Mouse (Mus musculus): ENCODE results near the gene Slc18a2.
A peak's percentile ranks its signal among the peaks of the same experiment; 100 is the strongest.

The Slc18a2 gene

GRCm38 (mm10) chr19:59260718-59261442 lies at the start of gene Slc18a2:
Gene Slc18a2 (plus strand): TSS chr19:59260896.
- DNase-seq (ENCODE audit: low read depth, low spot score) = no peak

- no peak for DNase-seq (ENCODE audit: low read depth, low spot score)
Observed at GRCm38 (mm10) chr19:59216891-59217290, 43.8 kb upstream of the Slc18a2 start.

GRCm38 (mm10) chr19:59218991-59219390 lies 41.7 kb upstream of the Slc18a2 start, which contains the start of gene Kcnk18:
Gene Kcnk18 (plus strand): TSS chr19:59219214.
- no peak for DNase-seq (ENCODE audit: low read depth, low spot score)

GRCm38 (mm10) chr19:59221131-59221530 lies 39.6 kb upstream of the Slc18a2 start:
- DNase-seq (ENCODE audit: low read depth, low spot score) = no peak

GRCm38 (mm10) chr19:59228376-59228775 lies 32.3 kb upstream of the Slc18a2 start:
- DNase-seq (ENCODE audit: low read depth, low spot score) = no peak

GRCm38 (mm10) chr19:59232786-59233185 lies 27.9 kb upstream of the Slc18a2 start:
- no peak for DNase-seq (ENCODE audit: low read depth, low spot score)

GRCm38 (mm10) chr19:59235001-59235400 lies 25.7 kb upstream of the Slc18a2 start:
- no peak for DNase-seq (ENCODE audit: low read depth, low spot score)

GRCm38 (mm10) chr19:59236046-59236445 lies 24.6 kb upstream of the Slc18a2 start:
- DNase-seq (ENCODE audit: low read depth, low spot score) = no peak

GRCm38 (mm10) chr19:59238630-59239029 lies 22.1 kb upstream of the Slc18a2 start:
- no peak for DNase-seq (ENCODE audit: low read depth, low spot score)

GRCm38 (mm10) chr19:59239124-59239817 lies 21.4 kb upstream of the Slc18a2 start:
- peak; percentile 85 for DNase-seq (ENCODE audit: low read depth, low spot score)

- DNase-seq (ENCODE audit: low read depth, low spot score) = no peak
Observed at GRCm38 (mm10) chr19:59241987-59242386, 18.7 kb upstream of the Slc18a2 start.

- no peak for DNase-seq (ENCODE audit: low read depth, low spot score)
Observed at GRCm38 (mm10) chr19:59243057-59243456, 17.6 kb upstream of the Slc18a2 start.

- no peak for DNase-seq (ENCODE audit: low read depth, low spot score)
Observed at GRCm38 (mm10) chr19:59248144-59248543, 12.6 kb upstream of the Slc18a2 start.

GRCm38 (mm10) chr19:59248553-59249286 lies 12.0 kb upstream of the Slc18a2 start:
- DNase-seq (ENCODE audit: low read depth, low spot score) = no peak

- DNase-seq (ENCODE audit: low read depth, low spot score) = no peak
Observed at GRCm38 (mm10) chr19:59252651-59253050, 8.0 kb upstream of the Slc18a2 start.

GRCm38 (mm10) chr19:59259633-59260032 lies 1.1 kb upstream of the Slc18a2 start:
- no peak for DNase-seq (ENCODE audit: low read depth, low spot score)

- no peak for DNase-seq (ENCODE audit: low read depth, low spot score)
Observed at GRCm38 (mm10) chr19:59261604-59262003, 908 bp downstream of the Slc18a2 start.

- peak; percentile 46 for DNase-seq (ENCODE audit: low read depth, low spot score)
Observed at GRCm38 (mm10) chr19:59263171-59263570, 2.5 kb downstream of the Slc18a2 start.

GRCm38 (mm10) chr19:59264838-59265532 lies 4.3 kb downstream of the Slc18a2 start:
- DNase-seq (ENCODE audit: low read depth, low spot score) = no peak

- no peak for DNase-seq (ENCODE audit: low read depth, low spot score)
Observed at GRCm38 (mm10) chr19:59265907-59266306, 5.2 kb downstream of the Slc18a2 start.

- no peak for DNase-seq (ENCODE audit: low read depth, low spot score)
Observed at GRCm38 (mm10) chr19:59267417-59267963, 6.8 kb downstream of the Slc18a2 start.

Measured in brain, adult 2 months (tissue).